Mouse (Mus musculus): ENCODE measurements at regions not wholly inside any gene's neighbourhood (a gene's known extent, or its start where the extent isn't known, plus 50 kb on each side); places are given as distances from the start of the nearest gene placed in this dataset.
A peak's percentile ranks its signal among the peaks of the same experiment; 100 is the strongest.

- Histone ChIP-seq H3K9ac (ENCODE audit: low read depth, poor library complexity, severe bottlenecking) (no peak overlapping the region), H3K27ac (ENCODE audit: insufficient read depth, low read length) (no peak overlapping the region), H3K27me3 (ENCODE audit: control insufficient read depth, insufficient read depth, low read length, poor library complexity, severe bottlenecking) (no peaks in the 10 kb centered on the region), H3K4me1 (ENCODE audit: control insufficient read depth, insufficient read depth, low read length) (no peaks in the 10 kb centered on the region), H3K36me3 (ENCODE audit: control insufficient read depth, insufficient read depth, low read length, poor library complexity, severe bottlenecking) (no peaks in the 10 kb centered on the region), H3K4me3 (ENCODE audit: low read depth, low read length) (no peak overlapping the region), H3K9me3 (replicated peaks; ENCODE audit: control insufficient read depth, insufficient read depth, low read length, poor library complexity, severe bottlenecking) (no peaks in the 10 kb centered on the region)
- TF ChIP-seq CTCF (IDR thresholded peaks at IDR 0.05; ENCODE audit: low read depth, low read length) (no peak), EP300 (IDR thresholded peaks at IDR 0.05; ENCODE audit: insufficient read depth, low read depth, low read length) (no peak)
Observed at GRCm38 (mm10) chr5:127016467-127017060, 225.0 kb upstream of the Tmem132c start.

GRCm38 (mm10) chr5:127017971-127018370 is 223.6 kb upstream of the Tmem132c start:
- TF ChIP-seq CTCF (IDR thresholded peaks at IDR 0.05; ENCODE audit: low read depth, low read length) (no peak), EP300 (IDR thresholded peaks at IDR 0.05; ENCODE audit: insufficient read depth, low read depth, low read length) (no peak), POLR2A (IDR thresholded peaks at IDR 0.05; ENCODE audit: insufficient read depth, low read length) (no peak)
- Histone ChIP-seq H3K27me3 (ENCODE audit: control insufficient read depth, insufficient read depth, low read length, poor library complexity, severe bottlenecking) (no peaks in the 10 kb centered on the region), H3K36me3 (ENCODE audit: control insufficient read depth, insufficient read depth, low read length, poor library complexity, severe bottlenecking) (no peaks in the 10 kb centered on the region), H3K9ac (ENCODE audit: low read depth, poor library complexity, severe bottlenecking) (no peak overlapping the region), H3K27ac (ENCODE audit: insufficient read depth, low read length) (no peak overlapping the region), H3K9me3 (replicated peaks; ENCODE audit: control insufficient read depth, insufficient read depth, low read length, poor library complexity, severe bottlenecking) (no peaks in the 10 kb centered on the region), H3K4me3 (ENCODE audit: low read depth, low read length) (no peak overlapping the region), H3K4me1 (ENCODE audit: control insufficient read depth, insufficient read depth, low read length) (no peaks in the 10 kb centered on the region)

GRCm38 (mm10) chr5:127036472-127036871 is 205.1 kb upstream of the Tmem132c start:
- no peak overlapping the region for H3K4me3 ChIP-seq (ENCODE audit: low read depth, low read length)
- no peaks in the 10 kb centered on the region for H3K9me3 ChIP-seq (replicated peaks; ENCODE audit: control insufficient read depth, insufficient read depth, low read length, poor library complexity, severe bottlenecking)
- H3K27ac ChIP-seq (ENCODE audit: insufficient read depth, low read length) = no peak overlapping the region
- H3K27me3 ChIP-seq (ENCODE audit: control insufficient read depth, insufficient read depth, low read length, poor library complexity, severe bottlenecking) = no peaks in the 10 kb centered on the region
- H3K9ac ChIP-seq (ENCODE audit: low read depth, poor library complexity, severe bottlenecking) = no peak overlapping the region
- no peaks in the 10 kb centered on the region for H3K36me3 ChIP-seq (ENCODE audit: control insufficient read depth, insufficient read depth, low read length, poor library complexity, severe bottlenecking)
- TF ChIP-seq CTCF (IDR thresholded peaks at IDR 0.05; ENCODE audit: low read depth, low read length) (no peak), POLR2A (IDR thresholded peaks at IDR 0.05; ENCODE audit: insufficient read depth, low read length) (no peak), EP300 (IDR thresholded peaks at IDR 0.05; ENCODE audit: insufficient read depth, low read depth, low read length) (no peak)
- H3K4me1 ChIP-seq (ENCODE audit: control insufficient read depth, insufficient read depth, low read length) = no peaks in the 10 kb centered on the region

- TF ChIP-seq EP300 (IDR thresholded peaks at IDR 0.05; ENCODE audit: insufficient read depth, low read depth, low read length) (no peak), CTCF (IDR thresholded peaks at IDR 0.05; ENCODE audit: low read depth, low read length) (peak; percentile 16), POLR2A (IDR thresholded peaks at IDR 0.05; ENCODE audit: insufficient read depth, low read length) (no peak)
- Histone ChIP-seq H3K27me3 (ENCODE audit: control insufficient read depth, insufficient read depth, low read length, poor library complexity, severe bottlenecking) (no peaks in the 10 kb centered on the region), H3K27ac (ENCODE audit: insufficient read depth, low read length) (no peak overlapping the region), H3K9ac (ENCODE audit: low read depth, poor library complexity, severe bottlenecking) (no peak overlapping the region), H3K9me3 (replicated peaks; ENCODE audit: control insufficient read depth, insufficient read depth, low read length, poor library complexity, severe bottlenecking) (no peaks in the 10 kb centered on the region), H3K4me1 (ENCODE audit: control insufficient read depth, insufficient read depth, low read length) (no peaks in the 10 kb centered on the region), H3K4me3 (ENCODE audit: low read depth, low read length) (no peak overlapping the region), H3K36me3 (ENCODE audit: control insufficient read depth, insufficient read depth, low read length, poor library complexity, severe bottlenecking) (no peaks in the 10 kb centered on the region)
Observed at GRCm38 (mm10) chr5:127057770-127058169, 183.8 kb upstream of the Tmem132c start.

- Histone ChIP-seq H3K4me3 (ENCODE audit: low read depth, low read length) (no peak overlapping the region), H3K27ac (ENCODE audit: insufficient read depth, low read length) (no peak overlapping the region), H3K9ac (ENCODE audit: low read depth, poor library complexity, severe bottlenecking) (no peak overlapping the region), H3K36me3 (ENCODE audit: control insufficient read depth, insufficient read depth, low read length, poor library complexity, severe bottlenecking) (no peaks in the 10 kb centered on the region), H3K9me3 (replicated peaks; ENCODE audit: control insufficient read depth, insufficient read depth, low read length, poor library complexity, severe bottlenecking) (no peaks in the 10 kb centered on the region), H3K4me1 (ENCODE audit: control insufficient read depth, insufficient read depth, low read length) (no peaks in the 10 kb centered on the region), H3K27me3 (ENCODE audit: control insufficient read depth, insufficient read depth, low read length, poor library complexity, severe bottlenecking) (no peaks in the 10 kb centered on the region)
- TF ChIP-seq POLR2A (IDR thresholded peaks at IDR 0.05; ENCODE audit: insufficient read depth, low read length) (no peak), CTCF (IDR thresholded peaks at IDR 0.05; ENCODE audit: low read depth, low read length) (no peak), EP300 (IDR thresholded peaks at IDR 0.05; ENCODE audit: insufficient read depth, low read depth, low read length) (no peak)
Observed at GRCm38 (mm10) chr5:127074327-127074726, 167.3 kb upstream of the Tmem132c start.

All from ES-Bruce4 (cell line).